Mouse (Mus musculus) erythroid progenitor cell, adult 5-6 weeks (primary cell): ENCODE results near the gene 9430015G10Rik. TPM values are rescaled to one million over a fixed set of nuclear protein-coding genes. Genes with fewer than 3 reads are reported as not detected.

Source experiments
- ATAC-seq: replicated peaks from 2 replicates; pipeline ENCODE4 v1.8.0; 2016; ENCODE audit warnings: moderate number of reproducible peaks, mild to moderate bottlenecking, moderate TSS enrichment, inconsistent platforms; ENCODE audit not compliant: poor library complexity, low FRiP score, severe bottlenecking
- total RNA-seq, 2 experiments: library from RNA; stranded (forward) in 1 of 2; stranded (reverse) in 1 of 2; fragments of 150-400 nt in 1 of 2; fragments of 186-747, 209-891 nt in 1 of 2; gene quantifications; 2 replicates each; pipeline versions ENCODE4 v1.2.3 to v1.2.4; 2015 to 2017; ENCODE audit warnings: low replicate concordance in 2 of 2

Gene 9430015G10Rik
- total RNA-seq, 2 experiments from 2014 or later: 28.5 to 58.6 TPM

- ATAC-seq: no peak
Observed at GRCm38 (mm10) chr4:156154771-156155170, 45.0 kb downstream of the 9430015G10Rik start.

GRCm38 (mm10) chr4:156166477-156166876 is 56.7 kb downstream of the 9430015G10Rik start:
- 0 out of 2 replicates have a peak, but pooled peaks have one; percentile 31 for ATAC-seq

- ATAC-seq: 0 out of 2 replicates have a peak, but pooled peaks have one; percentile 8
Observed at GRCm38 (mm10) chr4:156168611-156169010, 58.8 kb downstream of the 9430015G10Rik start.

- no peak for ATAC-seq
Observed at GRCm38 (mm10) chr4:156169129-156169528, 59.3 kb downstream of the 9430015G10Rik start.

GRCm38 (mm10) chr4:156171828-156172227 is 62.0 kb downstream of the 9430015G10Rik start:
- ATAC-seq: no peak

Other genes starting within 250 kb of the 9430015G10Rik start
- 0.84 and 1.1 TPM in 2 replicates for gene Tas1r3, start 246.6 kb upstream of the 9430015G10Rik start, total RNA-seq (2015; ENCODE audit: low replicate concordance)
- gene Tas1r3, start 246.6 kb upstream of the 9430015G10Rik start, total RNA-seq (2017; ENCODE audit: low replicate concordance): 0.26 and 2.3 TPM in 2 replicates
- gene Cptp, start 240.5 kb upstream of the 9430015G10Rik start, total RNA-seq (2015; ENCODE audit: low replicate concordance): 3.4 and 9.4 TPM in 2 replicates
- gene Cptp, start 240.5 kb upstream of the 9430015G10Rik start, total RNA-seq (2017; ENCODE audit: low replicate concordance): 5.6 and 12.6 TPM in 2 replicates
- gene Ints11, start 240.4 kb upstream of the 9430015G10Rik start, total RNA-seq (2015; ENCODE audit: low replicate concordance): 14.7 and 28.8 TPM in 2 replicates
- 7.9 and 33.2 TPM in 2 replicates for gene Ints11, start 240.4 kb upstream of the 9430015G10Rik start, total RNA-seq (2017; ENCODE audit: low replicate concordance)
- 2.2 and 5.4 TPM in 2 replicates for gene Pusl1, start 218.2 kb upstream of the 9430015G10Rik start, total RNA-seq (2015; ENCODE audit: low replicate concordance)
- gene Pusl1, start 218.2 kb upstream of the 9430015G10Rik start, total RNA-seq (2017; ENCODE audit: low replicate concordance): 4.6 and 9.8 TPM in 2 replicates
- gene Acap3, start 218.2 kb upstream of the 9430015G10Rik start, total RNA-seq (2015; ENCODE audit: low replicate concordance): 30.2 and 49.0 TPM in 2 replicates
- 31.5 and 42.0 TPM in 2 replicates for gene Acap3, start 218.2 kb upstream of the 9430015G10Rik start, total RNA-seq (2017; ENCODE audit: low replicate concordance)
- gene Ube2j2, start 166.2 kb upstream of the 9430015G10Rik start, total RNA-seq (2015; ENCODE audit: low replicate concordance): 19.1 and 47.8 TPM in 2 replicates
- 53.7 and 91.5 TPM in 2 replicates for gene Ube2j2, start 166.2 kb upstream of the 9430015G10Rik start, total RNA-seq (2017; ENCODE audit: low replicate concordance)
- 132 and 160 TPM in 2 replicates for gene C1qtnf12, start 147.7 kb upstream of the 9430015G10Rik start, total RNA-seq (2015; ENCODE audit: low replicate concordance)
- 31.2 and 41.1 TPM in 2 replicates for gene C1qtnf12, start 147.7 kb upstream of the 9430015G10Rik start, total RNA-seq (2017; ENCODE audit: low replicate concordance)
- gene B3galt6, start 117.3 kb upstream of the 9430015G10Rik start, total RNA-seq (2015; ENCODE audit: low replicate concordance): 1.3 and 5.8 TPM in 2 replicates
- gene B3galt6, start 117.3 kb upstream of the 9430015G10Rik start, total RNA-seq (2017; ENCODE audit: low replicate concordance): 2.3 TPM in 2 replicates
- 31.4 and 59.1 TPM in 2 replicates for gene Sdf4, start 117.1 kb upstream of the 9430015G10Rik start, total RNA-seq (2015; ENCODE audit: low replicate concordance)
- 92.1 and 127 TPM in 2 replicates for gene Sdf4, start 117.1 kb upstream of the 9430015G10Rik start, total RNA-seq (2017; ENCODE audit: low replicate concordance)
- 3.4 TPM in 1 of 2 replicates, not detected in the other for gene Tnfrsf4, start 96.1 kb upstream of the 9430015G10Rik start, total RNA-seq (2015; ENCODE audit: low replicate concordance)
- 0.61 and 8.2 TPM in 2 replicates for gene Tnfrsf4, start 96.1 kb upstream of the 9430015G10Rik start, total RNA-seq (2017; ENCODE audit: low replicate concordance)
- 2.9 and 26.7 TPM in 2 replicates for gene Tnfrsf18, start 83.8 kb upstream of the 9430015G10Rik start, total RNA-seq (2015; ENCODE audit: low replicate concordance)
- gene Tnfrsf18, start 83.8 kb upstream of the 9430015G10Rik start, total RNA-seq (2017; ENCODE audit: low replicate concordance): 1.5 and 3.5 TPM in 2 replicates
- not detected in 2 replicates for gene Ttll10, start 50.6 kb upstream of the 9430015G10Rik start, total RNA-seq (2015; ENCODE audit: low replicate concordance)
- gene Ttll10, start 50.6 kb upstream of the 9430015G10Rik start, total RNA-seq (2017; ENCODE audit: low replicate concordance): not detected in 2 replicates
- gene Rnf223, start 20.5 kb downstream of the 9430015G10Rik start, total RNA-seq (2015; ENCODE audit: low replicate concordance): 0.84 TPM in 1 of 2 replicates, not detected in the other
- 0.30 and 0.90 TPM in 2 replicates for gene Rnf223, start 20.5 kb downstream of the 9430015G10Rik start, total RNA-seq (2017; ENCODE audit: low replicate concordance)
- 107 and 119 TPM in 2 replicates for gene Agrn, start 87.5 kb downstream of the 9430015G10Rik start, total RNA-seq (2015; ENCODE audit: low replicate concordance)
- 52.9 and 82.3 TPM in 2 replicates for gene Agrn, start 87.5 kb downstream of the 9430015G10Rik start, total RNA-seq (2017; ENCODE audit: low replicate concordance)
- gene Isg15, start 90.8 kb downstream of the 9430015G10Rik start, total RNA-seq (2015; ENCODE audit: low replicate concordance): 32.8 and 101 TPM in 2 replicates
- gene Isg15, start 90.8 kb downstream of the 9430015G10Rik start, total RNA-seq (2017; ENCODE audit: low replicate concordance): 71.3 and 108 TPM in 2 replicates
- gene AW011738, start 93.3 kb downstream of the 9430015G10Rik start, total RNA-seq (2015; ENCODE audit: low replicate concordance): 12.2 and 17.3 TPM in 2 replicates
- 13.1 and 16.0 TPM in 2 replicates for gene AW011738, start 93.3 kb downstream of the 9430015G10Rik start, total RNA-seq (2017; ENCODE audit: low replicate concordance)
- 4.2 and 7.2 TPM in 2 replicates for gene Perm1, start 105.9 kb downstream of the 9430015G10Rik start, total RNA-seq (2015; ENCODE audit: low replicate concordance)
- 3.2 and 5.9 TPM in 2 replicates for gene Perm1, start 105.9 kb downstream of the 9430015G10Rik start, total RNA-seq (2017; ENCODE audit: low replicate concordance)
- gene Plekhn1, start 124.9 kb downstream of the 9430015G10Rik start, total RNA-seq (2015; ENCODE audit: low replicate concordance): 36.9 and 45.8 TPM in 2 replicates
- gene Plekhn1, start 124.9 kb downstream of the 9430015G10Rik start, total RNA-seq (2017; ENCODE audit: low replicate concordance): 23.7 and 40.3 TPM in 2 replicates
- gene Noc2l, start 126.0 kb downstream of the 9430015G10Rik start, total RNA-seq (2015; ENCODE audit: low replicate concordance): 18.4 and 28.1 TPM in 2 replicates
- gene Noc2l, start 126.0 kb downstream of the 9430015G10Rik start, total RNA-seq (2017; ENCODE audit: low replicate concordance): 31.5 and 44.9 TPM in 2 replicates
- 349 and 378 TPM in 2 replicates for gene Samd11, start 145.7 kb downstream of the 9430015G10Rik start, total RNA-seq (2015; ENCODE audit: low replicate concordance)
- gene Samd11, start 145.7 kb downstream of the 9430015G10Rik start, total RNA-seq (2017; ENCODE audit: low replicate concordance): 332 and 337 TPM in 2 replicates
- not detected in 2 replicates for gene Vmn2r-ps159, start 221.1 kb downstream of the 9430015G10Rik start, total RNA-seq (2015; ENCODE audit: low replicate concordance)
- not detected in 2 replicates for gene Vmn2r-ps159, start 221.1 kb downstream of the 9430015G10Rik start, total RNA-seq (2017; ENCODE audit: low replicate concordance)